Mouse (Mus musculus) liver, embryonic 16.5 days (tissue): ENCODE results near the gene Zc3h6. TPM values are rescaled to one million over a fixed set of nuclear protein-coding genes. Genes with fewer than 3 reads are reported as not detected.

Experiments used
- ATAC-seq: fragments of 200-750 bp; cut with Nextera tagmentation; 2 replicates; pipeline ENCODE4 v1.8.0; 2017; ENCODE audit warnings: low read depth, mild to moderate bottlenecking, moderate number of reproducible peaks, moderate library complexity
- H3K27ac ChIP-seq: fragments of 300-500 bp; sonication (generic); 2 replicates; pipeline ENCODE4 v1.5.1; 2014; ENCODE audit warnings: mild to moderate bottlenecking, low read length
- H3K27me3 ChIP-seq: fragments of 300-500 bp; sonication (generic); 2 replicates; pipeline ENCODE4 v1.6.1; 2014; ENCODE audit warnings: low read depth, low read length, mixed read lengths; ENCODE audit not compliant: control insufficient read depth, insufficient read depth
- H3K36me3 ChIP-seq: fragments of 300-500 bp; sonication (generic); 2 replicates; pipeline ENCODE4 v1.6.1; 2014; ENCODE audit warnings: mild to moderate bottlenecking; ENCODE audit not compliant: control insufficient read depth, insufficient read depth
- H3K4me1 ChIP-seq: fragments of 300-500 bp; sonication (generic); 2 replicates; pipeline ENCODE4 v1.6.1; 2014; ENCODE audit warnings: low read depth, low read length, mixed read lengths; ENCODE audit not compliant: control insufficient read depth
- H3K4me2 ChIP-seq: fragments of 300-500 bp; sonication (generic); 2 replicates; pipeline ENCODE4 v1.6.1; 2014; ENCODE audit warnings: low read depth, low read length, mixed read lengths
- H3K4me3 ChIP-seq: fragments of 300-500 bp; sonication (generic); 2 replicates; pipeline ENCODE4 v1.5.1; 2014; ENCODE audit warnings: low read depth, mild to moderate bottlenecking, low read length
- H3K9ac ChIP-seq: fragments of 300-500 bp; sonication (generic); 2 replicates; pipeline ENCODE4 v1.6.1; 2014; ENCODE audit warnings: low read depth, low read length
- H3K9me3 ChIP-seq: fragments of 300-500 bp; sonication (generic); replicated peaks from 2 replicates; pipeline ENCODE4 v1.6.1; 2016; ENCODE audit warnings: low read length; ENCODE audit not compliant: control insufficient read depth
- WGBS: fragments of 180-500 bp; shearing (Covaris S2); extraction: QIAGEN DNeasy Blood & Tissue Kit; methylation state at CpG from one replicate; pipeline ENCODE4 v1.1.7; 2014; ENCODE audit not compliant: insufficient replicate concordance; 5-methylcytosine and 5-hydroxymethylcytosine counted together
- microRNA-seq: library from miRNA; unstranded; fragments of <30 nt; microRNA quantifications from one replicate; pipeline ENCODE4, GENCODE M21; 2016
- polyA plus RNA-seq: library from polyadenylated mRNA; unstranded; fragments of >200 nt; fragmentation: Nextera tagmentation; extraction: Ambion mirVana; gene quantifications from 2 replicates; pipeline ENCODE4 v1.2.1, GENCODE M21; 2015

The Zc3h6 gene
- polyA plus RNA-seq, 1 experiment from 2014 or later = 0.61 TPM

- Histone ChIP-seq H3K4me2 (peak overlapping the region; percentile 95), H3K27me3 (no peaks in the 10 kb centered on the region; the same call in 1 of the 2 replicates), H3K36me3 (no peaks in the 10 kb centered on the region), H3K4me3 (peak overlapping the region; percentile 76), H3K9ac (peak overlapping the region; percentile 74), H3K4me1 (peaks cover 16% of the 10 kb centered on the region), H3K27ac (no peak overlapping the region; the same call in 1 of the 2 replicates), H3K9me3 (no peaks in the 10 kb centered on the region)
- peak; percentile 58 for ATAC-seq
- 0% methylated on average over 20 of the region's 20 CpGs for WGBS
Observed at GRCm38 (mm10) chr2:129066326-129066725, 99.1 kb downstream of the Zc3h6 start.

Small RNA genes within 50 kb of the gene (microRNA-seq; reads per million reads assigned to microRNA genes)
- not detected for gene Gm22859

Other genes with a start within 250 kb of the Zc3h6 start
- gene Tmem87b, start 149.3 kb upstream of the Zc3h6 start, polyA plus RNA-seq = 9.3 and 10.5 TPM in 2 replicates
- 0.21 and 0.42 TPM in 2 replicates for gene Fbln7, start 104.4 kb upstream of the Zc3h6 start, polyA plus RNA-seq
- 2.3 and 2.4 TPM in 2 replicates for gene Zc3h8, start 23.3 kb upstream of the Zc3h6 start, polyA plus RNA-seq
- gene Gm10762, start 323 bp downstream of the Zc3h6 start, polyA plus RNA-seq = 2.3 and 2.5 TPM in 2 replicates
- gene Vinac1, start 80.8 kb downstream of the Zc3h6 start, polyA plus RNA-seq = not detected in 2 replicates
- gene Ttl, start 98.5 kb downstream of the Zc3h6 start, polyA plus RNA-seq = 1.8 TPM in 2 replicates
- gene Polr1b, start 133.6 kb downstream of the Zc3h6 start, polyA plus RNA-seq = 9.1 and 10.3 TPM in 2 replicates
- 8.4 and 10.1 TPM in 2 replicates for gene Chchd5, start 162.3 kb downstream of the Zc3h6 start, polyA plus RNA-seq
- 39.4 and 39.6 TPM in 2 replicates for gene Slc20a1, start 231.4 kb downstream of the Zc3h6 start, polyA plus RNA-seq